Comparison of ENCODE assay signal across 25 mouse cellular contexts in the genomic region with DNA sequence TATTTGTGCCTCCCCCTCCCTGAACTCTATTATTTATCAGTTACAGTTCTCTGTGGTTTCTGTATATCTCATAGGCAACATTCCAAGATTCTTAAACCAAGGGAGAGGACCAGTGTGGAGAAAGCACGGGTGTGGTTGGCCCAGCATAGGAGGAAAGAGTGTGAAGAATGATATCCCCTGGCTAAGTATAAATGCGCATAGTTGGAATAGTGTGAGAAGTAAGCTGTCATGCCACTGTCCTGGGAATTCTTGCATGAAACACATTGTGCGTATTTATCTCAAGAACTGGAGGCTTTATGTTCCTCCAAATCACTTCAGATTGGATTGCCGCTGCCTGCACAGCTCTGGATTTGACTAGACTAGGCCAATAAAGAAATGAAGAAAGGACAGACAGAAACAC.
DNase-seq lines count a peak whose midpoint lies in the region; ATAC-seq lines count a peak whose summit lies in the region.
"Had no signal": no experiment of that assay in that cellular context is flagged by ENCODE, and none has a peak within 500 bp of the region (broad histone marks: within the 10 kb centered on the region; RNA-seq: fewer than 3 reads in every experiment).

No protein-coding gene starts in this region.

- ATAC-seq in heart, embryonic 11.5 days (replicated peaks; ENCODE audit: insufficient number of reproducible peaks, low FRiP score, low TSS enrichment), result peak; percentile 39; the same call in 1 of the 2 replicates
- peak; percentile 77 for ATAC-seq in heart, embryonic 16.5 days (replicated peaks; ENCODE audit: extremely low read depth, insufficient read depth, low FRiP score)
- ATAC-seq in forebrain, embryonic 11.5 days (replicated peaks; ENCODE audit: low FRiP score), result no peak
- ATAC-seq: CD4-positive, CD25-positive, alpha-beta regulatory T cell, adult 4 months; forebrain, embryonic 15.5 days; hindbrain, embryonic 16.5 days; midbrain, embryonic 15.5 days had no signal

- no peak for DNase-seq in heart, adult 8-10 months (ENCODE audit: low spot score)
- DNase-seq in heart, postnatal 14 days, result no peak
- DNase-seq in lung, postnatal 36 days, result peak; percentile 17
- DNase-seq in lung, postnatal 25 days (ENCODE audit: low spot score), result no peak
- DNase-seq in forebrain, embryonic 11.5 days (ENCODE audit: low spot score), result no peak
- DNase-seq in adrenal gland, adult 8-10 months, result no peak
- DNase-seq: adrenal gland, postnatal 36 days; cerebellum, adult 2 months; cerebellum, postnatal 14 days; gastrocnemius, postnatal 25 days; kidney, adult 18-20 months; kidney, postnatal 25 days; liver; right cerebral cortex, postnatal 25 days; thymus, postnatal 14 days had no signal

- WGBS in heart, embryonic 11.5 days (ENCODE audit: insufficient replicate concordance), result 61% methylated on average over 4 of the region's 4 CpGs
- 36% methylated on average over 4 of the region's 4 CpGs for WGBS in heart, embryonic 16.5 days
- 92% methylated on average over 4 of the region's 4 CpGs for WGBS in forebrain, embryonic 11.5 days

- H3K27ac ChIP-seq in heart, embryonic 11.5 days (ENCODE audit: low read depth, low read length), result peak overlapping the region; percentile 12; the same call in 1 of the 2 replicates
- peak overlapping the region; percentile 61 for H3K27ac ChIP-seq in heart, embryonic 16.5 days (ENCODE audit: low read length)
- no peak overlapping the region for H3K27ac ChIP-seq in forebrain, embryonic 11.5 days (ENCODE audit: low read depth, low read length)
- H3K27ac ChIP-seq: forebrain, embryonic 15.5 days; kidney, embryonic 15.5 days; liver, embryonic 15.5 days; midbrain, embryonic 10.5 days; midbrain, embryonic 15.5 days; stomach, embryonic 15.5 days had no signal

- intact Hi-C loops in heart, postnatal 14 days (cut with DNase I), result no loop called here

- no peak overlapping the region for H3K9ac ChIP-seq in heart, embryonic 11.5 days (ENCODE audit: low read depth, low read length)
- H3K9ac ChIP-seq in heart, embryonic 16.5 days (ENCODE audit: low read length), result no peak overlapping the region
- no peak overlapping the region for H3K9ac ChIP-seq in forebrain, embryonic 11.5 days (ENCODE audit: low read length)
- H3K9ac ChIP-seq: forebrain, embryonic 15.5 days; kidney, embryonic 15.5 days; liver, embryonic 15.5 days; midbrain, embryonic 15.5 days; stomach, embryonic 15.5 days had no signal

- H3K4me2 ChIP-seq in heart, embryonic 11.5 days, result no peak overlapping the region
- no peak overlapping the region for H3K4me2 ChIP-seq in heart, embryonic 16.5 days (ENCODE audit: low read depth, low read length)
- H3K4me2 ChIP-seq in forebrain, embryonic 11.5 days (ENCODE audit: low read depth, low read length, severe bottlenecking), result no peak overlapping the region
- H3K4me2 ChIP-seq: forebrain, embryonic 15.5 days; kidney, embryonic 15.5 days; liver, embryonic 15.5 days; midbrain, embryonic 15.5 days; stomach, embryonic 15.5 days had no signal

- no peaks in the 10 kb centered on the region for H3K36me3 ChIP-seq in heart, embryonic 11.5 days (ENCODE audit: control insufficient read depth, insufficient read depth, low read length)
- no peaks in the 10 kb centered on the region for H3K36me3 ChIP-seq in heart, embryonic 16.5 days (ENCODE audit: control insufficient read depth, insufficient read depth)
- H3K36me3 ChIP-seq in forebrain, embryonic 11.5 days (ENCODE audit: control insufficient read depth, insufficient read depth, low read length), result no peaks in the 10 kb centered on the region
- H3K36me3 ChIP-seq: forebrain, embryonic 15.5 days; kidney, embryonic 15.5 days; liver, embryonic 15.5 days; midbrain, embryonic 10.5 days; midbrain, embryonic 15.5 days; stomach, embryonic 15.5 days had no signal

- no peaks in the 10 kb centered on the region for H3K9me3 ChIP-seq in heart, embryonic 11.5 days (replicated peaks; ENCODE audit: control insufficient read depth, low read length)
- H3K9me3 ChIP-seq in heart, embryonic 16.5 days (replicated peaks; ENCODE audit: control insufficient read depth, low read length), result no peaks in the 10 kb centered on the region
- no peaks in the 10 kb centered on the region for H3K9me3 ChIP-seq in forebrain, embryonic 11.5 days (ENCODE audit: control insufficient read depth, low read length)
- H3K9me3 ChIP-seq: forebrain, embryonic 15.5 days; kidney, embryonic 15.5 days; liver, embryonic 15.5 days; midbrain, embryonic 15.5 days; stomach, embryonic 15.5 days had no signal

- H3K4me3 ChIP-seq in heart, embryonic 11.5 days (ENCODE audit: low read depth, low read length), result no peak overlapping the region
- H3K4me3 ChIP-seq in heart, embryonic 16.5 days (ENCODE audit: low read length), result no peak overlapping the region
- no peak overlapping the region for H3K4me3 ChIP-seq in forebrain, embryonic 11.5 days (ENCODE audit: low read depth, low read length)
- H3K4me3 ChIP-seq: forebrain, embryonic 15.5 days; kidney, embryonic 15.5 days; liver, embryonic 15.5 days; midbrain, embryonic 10.5 days; midbrain, embryonic 15.5 days; stomach, embryonic 15.5 days had no signal

- H3K4me1 ChIP-seq in heart, embryonic 11.5 days (ENCODE audit: control insufficient read depth, insufficient read depth, low read length), result no peaks in the 10 kb centered on the region
- H3K4me1 ChIP-seq in heart, embryonic 16.5 days (ENCODE audit: control insufficient read depth, insufficient read depth, low read length), result peaks cover 8% of the 10 kb centered on the region; the same call in 1 of the 2 replicates
- no peaks in the 10 kb centered on the region for H3K4me1 ChIP-seq in forebrain, embryonic 11.5 days (replicated peaks; ENCODE audit: control insufficient read depth, insufficient read depth, low read length)
- H3K4me1 ChIP-seq: forebrain, embryonic 15.5 days; kidney, embryonic 15.5 days; liver, embryonic 15.5 days; midbrain, embryonic 10.5 days; midbrain, embryonic 15.5 days; stomach, embryonic 15.5 days had no signal

- H3K27me3 ChIP-seq in heart, embryonic 11.5 days (ENCODE audit: control insufficient read depth, insufficient read depth, low read length), result no peaks in the 10 kb centered on the region
- H3K27me3 ChIP-seq in heart, embryonic 16.5 days (ENCODE audit: control insufficient read depth, insufficient read depth, low read length), result no peaks in the 10 kb centered on the region
- no peaks in the 10 kb centered on the region for H3K27me3 ChIP-seq in forebrain, embryonic 11.5 days (ENCODE audit: control insufficient read depth, insufficient read depth, low read length)
- H3K27me3 ChIP-seq: forebrain, embryonic 15.5 days; kidney, embryonic 15.5 days; liver, embryonic 15.5 days; midbrain, embryonic 15.5 days; stomach, embryonic 15.5 days had no signal
